Mouse (Mus musculus) inflammation-experienced regulatory T-cells (primary cell): Measurements from ENCODE around the gene Mustn1. TPM values are rescaled to one million over a fixed set of nuclear protein-coding genes. Genes with fewer than 3 reads are reported as not detected.

Source experiments
- polyA plus RNA-seq, 2 experiments: library from polyadenylated mRNA; unstranded; fragments of 100-300 nt; shearing (Covaris generic); gene quantifications; one replicate each; pipeline ENCODE4 v1.2.1; 2017

Gene Mustn1
- 1 to 10 TPM in 1 of 2 experiments, under 1 TPM in 1; 0.92 to 1.7 TPM for polyA plus RNA-seq

DNA sequence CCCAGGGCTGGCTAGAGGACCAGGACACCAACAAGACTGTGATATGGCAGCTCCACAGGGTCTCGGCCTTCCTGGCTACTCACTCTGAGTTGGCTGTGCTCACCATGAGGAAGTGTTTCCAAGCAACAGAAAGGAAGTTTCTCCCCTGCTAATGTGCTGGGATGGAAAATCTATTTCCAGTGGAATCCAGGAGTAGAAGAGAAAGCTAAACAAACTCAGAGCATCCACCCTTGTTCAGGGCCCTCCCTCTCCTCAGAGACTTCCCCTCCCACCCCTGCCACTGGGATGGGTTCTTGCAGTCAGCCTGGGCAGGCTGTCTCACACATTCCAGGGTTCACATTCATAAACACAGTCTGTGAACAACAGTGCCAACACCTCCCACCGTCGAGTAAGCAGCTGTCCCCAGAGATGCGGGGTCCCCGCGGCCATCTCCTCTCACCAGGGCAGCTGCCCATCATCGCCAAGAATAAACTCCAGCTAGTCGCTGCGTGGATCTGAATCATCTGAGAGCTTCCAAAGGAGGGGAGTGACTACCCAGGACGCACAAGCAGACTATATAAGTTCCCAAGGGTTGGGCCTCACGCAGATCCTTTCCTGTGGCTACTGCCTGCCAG is at the start of gene Mustn1:
Gene Mustn1, plus strand, starts transcription at position 243 of the 614 bp plus-strand sequence.

DNA sequence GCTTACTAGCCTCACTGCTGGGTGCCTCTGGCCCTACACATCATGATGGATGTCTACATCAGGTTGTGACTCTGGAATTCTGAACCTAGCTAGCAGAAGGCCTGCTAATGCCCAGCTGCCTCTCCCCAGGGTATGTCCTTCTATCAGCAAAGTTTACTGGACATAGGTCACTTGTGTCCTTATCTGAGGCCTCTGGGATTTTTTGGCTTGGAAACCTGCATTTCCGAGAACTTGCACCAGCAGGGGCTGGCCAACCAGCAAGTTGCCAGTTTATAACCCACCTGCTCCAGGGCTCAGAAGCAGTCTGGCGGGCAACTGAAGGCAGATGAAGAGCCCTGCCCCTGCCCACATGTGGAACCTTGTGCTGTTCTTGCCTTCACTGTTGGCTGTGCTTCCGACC is 7.2 kb downstream of the Mustn1 start, which contains the start of gene Itih4:
Gene Itih4, plus strand, starts transcription at position 273 of the 400 bp plus-strand sequence.

DNA sequence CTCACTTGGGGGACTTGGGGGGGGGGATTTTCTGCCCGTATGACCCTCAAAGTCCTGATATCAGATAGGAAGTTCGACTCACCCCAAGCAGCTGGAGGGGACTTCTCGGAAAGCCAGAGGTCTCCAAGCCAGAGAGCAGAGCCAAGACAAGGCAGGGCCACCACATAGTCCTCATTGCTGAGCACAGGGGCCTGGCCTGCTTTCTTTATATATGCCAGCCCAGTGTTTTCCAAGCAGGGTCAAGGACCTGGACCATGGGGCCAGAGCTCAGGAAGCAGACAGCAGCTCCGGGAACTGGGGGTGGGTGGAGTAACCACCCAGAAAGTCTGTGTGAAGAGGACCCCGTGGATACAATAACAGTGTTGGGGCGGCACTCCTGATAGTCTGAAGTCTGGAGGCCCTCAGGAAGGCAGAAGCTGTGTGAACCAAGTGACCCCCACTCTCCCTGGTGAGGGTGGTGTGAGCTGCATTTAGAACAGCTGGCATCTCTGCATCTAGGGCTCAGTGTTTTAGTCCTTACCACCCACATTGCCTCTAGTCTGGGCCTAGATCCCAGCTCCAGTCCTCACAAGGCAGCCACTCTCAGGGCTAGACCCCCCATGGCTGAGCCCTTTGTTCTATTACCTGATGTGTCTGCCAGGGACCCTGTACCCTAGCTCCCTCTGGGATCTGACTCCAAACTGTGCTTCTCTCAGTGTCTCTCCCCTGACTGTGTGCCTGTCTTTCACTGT is 44.5 kb downstream of the Mustn1 start, which contains the start of gene Itih3:
Gene Itih3, minus strand, starts transcription at position 386 of the 731 bp plus-strand sequence.

Other genes with a start within 250 kb of the Mustn1 start
- gene Rft1, start 224.8 kb upstream of the Mustn1 start, polyA plus RNA-seq: 10 to 100 TPM in 1 of 2 experiments, 1 to 10 TPM in 1; 9.9 to 15.6 TPM
- 10 to 100 TPM; 15.1 to 15.3 TPM for gene Sfmbt1, start 164.4 kb upstream of the Mustn1 start, polyA plus RNA-seq
- 10 to 100 TPM; 19.6 to 22.8 TPM for gene Tmem110, start 53.6 kb upstream of the Mustn1 start, polyA plus RNA-seq
- under 1 TPM in 1 of 2 experiments, not detected in 1; 0.18 TPM for gene Itih4, start 7.3 kb downstream of the Mustn1 start, polyA plus RNA-seq
- under 1 TPM; 0.05 to 0.20 TPM for gene Itih3, start 44.6 kb downstream of the Mustn1 start, polyA plus RNA-seq
- gene Itih1, start 64.1 kb downstream of the Mustn1 start, polyA plus RNA-seq: under 1 TPM in 1 of 2 experiments, not detected in 1; 0.27 TPM
- gene Nek4, start 72.2 kb downstream of the Mustn1 start, polyA plus RNA-seq: 1 to 10 TPM; 4.7 to 6.2 TPM
- gene Glt8d1, start 122.2 kb downstream of the Mustn1 start, polyA plus RNA-seq: 10 to 100 TPM; 16.4 to 17.5 TPM
- gene Spcs1, start 122.5 kb downstream of the Mustn1 start, polyA plus RNA-seq: 100 to 1,000 TPM; 228 to 275 TPM
- 100 to 1,000 TPM; 125 to 150 TPM for gene Pbrm1, start 139.9 kb downstream of the Mustn1 start, polyA plus RNA-seq
- 10 to 100 TPM; 77.7 to 91.1 TPM for gene Gnl3, start 140.0 kb downstream of the Mustn1 start, polyA plus RNA-seq
- gene Smim4, start 249.8 kb downstream of the Mustn1 start, polyA plus RNA-seq: 10 to 100 TPM; 48.3 to 72.8 TPM